Mouse (Mus musculus): ENCODE data around the gene Ankar. TPM values are rescaled to one million over a fixed set of nuclear protein-coding genes. Genes with fewer than 3 reads are reported as not detected.

Gene Ankar
- polyA plus RNA-seq, 1 experiment from 2014 or later, result not detected

DNA sequence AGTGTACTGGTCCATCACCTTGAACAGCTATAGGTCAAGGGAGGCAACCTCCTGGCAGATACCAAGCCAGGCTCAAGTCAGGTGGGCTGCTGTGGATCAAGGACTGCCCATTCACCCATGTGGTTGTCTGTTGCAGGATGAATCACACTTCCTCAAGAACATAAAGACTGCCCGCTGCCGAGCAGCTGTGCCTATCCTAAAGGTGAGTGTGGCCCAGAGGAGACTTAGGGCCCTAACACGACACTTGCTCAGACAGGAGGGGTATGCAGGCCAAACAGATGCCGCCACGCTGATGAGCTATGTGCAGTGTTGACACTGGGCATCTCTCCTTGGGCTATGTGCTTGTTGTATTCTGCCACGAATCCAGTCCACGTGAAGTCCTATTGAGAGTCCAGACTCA is 99.1 kb downstream of the Ankar start:
- Histone ChIP-seq H3K27me3 (replicated peaks) (no peaks in the 10 kb centered on the region), H3K4me2 (no peak overlapping the region), H3K9me3 (replicated peaks) (no peaks in the 10 kb centered on the region), H3K4me1 (no peaks in the 10 kb centered on the region), H3K4me3 (no peak overlapping the region), H3K9ac (no peak overlapping the region), H3K27ac (no peak overlapping the region), H3K36me3 (peaks cover 69% of the 10 kb centered on the region)
- ATAC-seq, result no peak
- 80% methylated on average over 7 of the region's 7 CpGs for WGBS (ENCODE audit: insufficient replicate concordance)

GRCm38 (mm10) chr1:72600778-72601177 is 99.6 kb downstream of the Ankar start:
- no peak overlapping the region for H3K27ac ChIP-seq
- no peak overlapping the region for H3K4me3 ChIP-seq
- ATAC-seq, result no peak
- peaks cover 70% of the 10 kb centered on the region for H3K36me3 ChIP-seq
- H3K27me3 ChIP-seq (replicated peaks), result no peaks in the 10 kb centered on the region
- WGBS (ENCODE audit: insufficient replicate concordance), result 78% methylated on average over 5 of the region's 5 CpGs
- H3K4me1 ChIP-seq, result no peaks in the 10 kb centered on the region
- H3K4me2 ChIP-seq, result no peak overlapping the region
- H3K9me3 ChIP-seq (replicated peaks), result no peaks in the 10 kb centered on the region
- no peak overlapping the region for H3K9ac ChIP-seq

DNA sequence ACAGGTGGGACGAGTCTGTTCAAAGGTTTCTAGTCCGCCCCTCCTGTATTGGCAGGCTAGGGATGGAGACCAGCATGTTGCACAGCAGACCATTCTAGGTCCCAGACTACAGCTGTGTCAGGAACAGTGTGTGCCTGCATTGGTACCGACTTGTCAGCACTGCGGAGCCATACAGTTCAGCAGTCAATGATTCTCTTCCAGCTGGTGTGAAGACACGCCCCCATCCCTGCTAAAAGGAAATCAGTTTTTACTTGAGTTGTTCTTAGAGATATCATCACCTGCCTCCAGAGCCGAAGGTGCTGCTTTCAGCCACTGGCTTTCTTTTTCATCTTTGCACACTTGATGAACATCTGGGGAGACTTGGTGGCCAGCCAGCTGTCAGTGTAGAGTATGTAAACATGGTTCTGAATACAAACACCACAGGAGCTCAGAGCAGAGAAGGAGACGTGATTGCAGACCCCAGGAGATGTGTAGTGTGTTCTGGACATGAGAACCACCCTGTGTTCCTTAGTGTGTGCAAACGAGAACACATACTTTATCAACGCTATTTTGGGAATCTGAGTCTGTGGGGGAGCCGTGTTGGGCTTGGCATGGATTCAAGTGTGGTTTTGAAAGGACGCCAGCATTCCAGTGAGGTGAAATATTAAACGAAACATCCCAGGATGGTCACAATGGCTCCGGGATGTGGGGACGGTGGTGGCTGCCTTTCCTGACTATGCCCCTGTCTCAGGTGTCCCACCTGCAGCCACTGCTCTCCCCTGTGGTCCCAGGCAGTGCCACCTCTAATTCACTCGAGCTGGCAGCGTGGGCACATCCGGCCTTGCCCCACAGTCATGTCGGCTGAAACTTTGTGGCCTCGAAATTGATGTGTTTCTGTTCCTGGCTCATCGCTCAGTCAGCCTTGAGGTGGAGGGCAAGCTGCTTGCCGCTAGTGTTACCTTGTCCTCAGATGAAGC is 101.0 kb downstream of the Ankar start:
- no peaks in the 10 kb centered on the region for H3K4me1 ChIP-seq
- no peak overlapping the region for H3K27ac ChIP-seq
- no peaks in the 10 kb centered on the region for H3K9me3 ChIP-seq (replicated peaks)
- no peak overlapping the region for H3K9ac ChIP-seq
- H3K36me3 ChIP-seq, result peaks cover 72% of the 10 kb centered on the region
- WGBS (ENCODE audit: insufficient replicate concordance), result 73% methylated on average over 21 of the region's 21 CpGs
- ATAC-seq, result no peak
- no peaks in the 10 kb centered on the region for H3K27me3 ChIP-seq (replicated peaks)
- no peak overlapping the region for H3K4me3 ChIP-seq
- no peak overlapping the region for H3K4me2 ChIP-seq

GRCm38 (mm10) chr1:72596231-72596630 is 104.1 kb downstream of the Ankar start:
- Histone ChIP-seq H3K4me3 (no peak overlapping the region), H3K27ac (no peak overlapping the region), H3K9ac (no peak overlapping the region), H3K4me1 (no peaks in the 10 kb centered on the region), H3K27me3 (replicated peaks) (no peaks in the 10 kb centered on the region), H3K4me2 (no peak overlapping the region), H3K36me3 (peaks cover 81% of the 10 kb centered on the region), H3K9me3 (replicated peaks) (no peaks in the 10 kb centered on the region)
- no peak for ATAC-seq
- 72% methylated on average over 5 of the region's 5 CpGs for WGBS (ENCODE audit: insufficient replicate concordance)

DNA sequence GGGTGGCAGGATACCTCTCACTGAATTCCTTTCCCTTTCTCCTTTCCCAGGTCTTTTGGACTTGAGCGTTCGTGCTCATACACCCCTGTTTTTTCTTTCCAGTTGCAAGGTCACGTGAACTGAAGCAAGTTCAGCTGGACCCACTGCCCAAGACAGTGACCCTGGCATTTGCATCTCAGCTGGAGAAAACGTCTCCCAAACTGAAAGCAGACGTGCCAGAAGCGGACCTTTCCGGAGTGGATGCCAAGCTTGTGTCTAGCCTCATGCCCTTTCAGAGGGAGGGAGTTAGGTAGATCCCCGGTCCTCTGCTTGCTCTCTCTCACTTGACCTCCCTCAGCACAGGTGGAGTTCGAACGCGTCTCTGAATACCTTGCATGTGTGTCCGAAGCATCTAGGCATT is 104.7 kb downstream of the Ankar start:
- WGBS (ENCODE audit: insufficient replicate concordance), result 85% methylated on average over 12 of the region's 12 CpGs
- Histone ChIP-seq H3K27me3 (replicated peaks) (no peaks in the 10 kb centered on the region), H3K4me1 (no peaks in the 10 kb centered on the region), H3K4me3 (no peak overlapping the region), H3K36me3 (peaks cover 81% of the 10 kb centered on the region), H3K9ac (no peak overlapping the region), H3K9me3 (replicated peaks) (no peaks in the 10 kb centered on the region), H3K4me2 (no peak overlapping the region), H3K27ac (no peak overlapping the region)
- no peak for ATAC-seq

DNA sequence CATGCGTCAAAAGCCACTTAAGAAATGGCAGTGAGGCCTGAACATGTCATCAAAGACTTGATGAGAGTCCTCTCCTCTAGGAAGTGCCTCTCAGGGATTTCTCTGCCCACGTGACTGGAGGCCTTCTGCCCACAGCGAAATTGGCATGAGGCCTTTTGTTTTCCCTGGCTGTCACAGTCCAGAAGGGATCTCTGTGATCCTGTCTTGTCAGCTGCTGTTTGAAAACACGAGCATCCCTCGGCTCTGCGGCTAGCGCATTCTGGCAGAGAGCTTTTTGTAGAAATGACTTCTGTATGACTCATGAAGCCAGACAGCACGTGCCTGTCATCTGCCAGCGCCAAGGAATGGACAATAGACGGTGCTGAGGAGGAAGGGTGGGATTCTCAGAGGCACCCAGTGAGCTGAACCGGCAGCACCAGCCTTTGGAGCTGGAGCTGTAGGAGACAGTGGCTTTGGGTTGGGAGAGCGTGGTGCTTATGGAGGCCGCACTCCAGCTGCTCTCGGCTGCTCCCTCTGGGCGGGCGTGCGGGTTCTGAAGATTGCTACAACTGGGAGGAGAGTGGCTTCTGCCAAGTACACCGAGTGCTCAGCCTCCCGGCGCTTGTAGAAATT is 106.9 kb downstream of the Ankar start:
- no peak for ATAC-seq
- no peak overlapping the region for H3K4me3 ChIP-seq
- 80% methylated on average over 20 of the region's 20 CpGs for WGBS (ENCODE audit: insufficient replicate concordance)

More for the DNA sequence above, 106.9 kb downstream of the Ankar start:
- H3K27ac ChIP-seq, result no peak overlapping the region
- H3K4me1 ChIP-seq, result no peaks in the 10 kb centered on the region
- no peak overlapping the region for H3K4me2 ChIP-seq
- no peaks in the 10 kb centered on the region for H3K9me3 ChIP-seq (replicated peaks)
- no peaks in the 10 kb centered on the region for H3K27me3 ChIP-seq (replicated peaks)
- H3K9ac ChIP-seq, result no peak overlapping the region
- peaks cover 79% of the 10 kb centered on the region for H3K36me3 ChIP-seq

Other genes with a start within 250 kb of the Ankar start
- gene March4, start 163.6 kb downstream of the Ankar start, polyA plus RNA-seq (2016; fragmentation: Nextera tagmentation; extraction: Ambion mirVana), result not detected in 2 replicates
- gene Smarcal1, start 117.3 kb downstream of the Ankar start, polyA plus RNA-seq (2016; fragmentation: Nextera tagmentation; extraction: Ambion mirVana), result 12.0 and 13.9 TPM in 2 replicates
- 1,480 and 1,497 TPM in 2 replicates for gene Rpl37a, start 10.7 kb upstream of the Ankar start, polyA plus RNA-seq (2016; fragmentation: Nextera tagmentation; extraction: Ambion mirVana)
- gene Igfbp2, start 123.9 kb upstream of the Ankar start, polyA plus RNA-seq (2016; fragmentation: Nextera tagmentation; extraction: Ambion mirVana), result 12.4 and 14.3 TPM in 2 replicates
- 7.6 and 10.9 TPM in 2 replicates for gene Igfbp5, start 174.3 kb upstream of the Ankar start, polyA plus RNA-seq (2016; fragmentation: Nextera tagmentation; extraction: Ambion mirVana)

Data from liver, embryonic 12.5 days (tissue).